Mouse (Mus musculus): Measurements from ENCODE around the gene Rab43.
A peak's percentile ranks its signal among the peaks of the same experiment; 100 is the strongest.

Gene Rab43

DNA sequence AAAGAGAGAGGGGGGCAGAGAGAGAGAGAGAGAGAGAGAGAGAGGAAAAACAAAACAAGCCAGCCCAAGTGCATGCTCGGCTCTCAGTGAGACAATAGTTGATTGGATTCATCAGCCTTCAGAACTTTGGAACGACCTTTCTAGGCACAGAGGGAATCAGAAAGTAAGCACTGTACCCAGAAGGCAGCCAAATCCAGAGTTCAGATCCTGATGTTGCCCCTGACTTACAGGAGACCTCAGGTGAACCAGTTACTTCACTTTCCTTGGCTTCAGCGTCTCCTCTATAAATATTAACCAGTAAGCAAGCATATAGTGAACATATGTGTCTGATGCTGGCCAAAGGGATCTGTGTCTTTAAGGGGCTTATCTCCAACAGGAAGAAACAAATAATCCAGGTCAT lies 3.4 kb downstream of the Rab43 start:
- no peak for DNase-seq

DNA sequence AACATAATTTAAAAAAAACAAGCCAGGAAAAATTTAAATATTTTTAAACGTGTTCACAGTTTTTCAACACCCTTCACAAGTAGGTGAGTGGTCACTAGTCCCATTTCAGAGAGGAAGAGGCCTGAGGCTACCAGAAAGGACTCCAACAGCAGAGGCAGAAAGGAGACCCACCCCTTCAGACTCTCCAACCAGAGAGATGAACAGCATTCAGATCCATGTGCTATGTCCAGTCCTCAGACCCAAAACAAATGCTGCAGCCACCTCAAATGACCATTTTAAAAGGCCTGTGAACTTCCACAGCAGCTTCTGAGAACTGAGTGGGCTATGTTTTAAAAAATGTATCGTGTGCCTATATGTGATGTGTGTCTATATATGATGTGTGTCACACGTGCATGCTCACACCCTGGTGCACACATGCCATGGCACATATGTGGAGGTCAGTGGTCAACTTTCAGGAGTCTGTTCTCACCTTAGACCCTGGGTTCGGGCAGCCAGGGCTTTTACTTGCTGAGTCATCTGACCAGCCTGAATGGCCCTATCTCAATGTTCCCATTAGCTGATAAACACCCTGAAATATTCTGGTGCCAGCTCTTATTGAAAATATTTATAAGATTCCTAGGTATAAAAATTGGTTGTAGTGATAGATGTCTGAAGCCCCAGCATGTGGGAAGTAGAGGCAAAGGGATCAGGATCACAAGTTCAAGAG lies 4.1 kb downstream of the Rab43 start:
- DNase-seq = no peak

DNA sequence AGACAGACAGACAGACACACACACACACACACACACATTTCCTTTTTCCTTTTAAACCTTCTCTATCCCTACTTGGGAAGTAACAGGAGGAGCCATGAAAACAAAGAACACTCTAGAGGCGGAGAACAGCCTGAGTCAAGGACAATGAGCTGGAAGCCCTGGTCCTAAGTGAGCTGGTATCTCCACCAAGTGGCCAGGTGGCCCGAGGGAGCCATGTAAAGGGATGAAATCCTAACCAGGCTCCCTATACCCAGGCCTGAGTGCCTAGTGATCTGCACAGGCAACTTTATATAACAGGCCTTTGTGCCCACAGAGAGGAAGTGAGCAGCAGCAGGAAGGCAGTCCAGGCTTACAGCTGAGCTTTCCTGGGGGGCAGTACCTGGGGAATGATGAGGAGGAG lies 5.1 kb downstream of the Rab43 start:
- no peak for DNase-seq

DNA sequence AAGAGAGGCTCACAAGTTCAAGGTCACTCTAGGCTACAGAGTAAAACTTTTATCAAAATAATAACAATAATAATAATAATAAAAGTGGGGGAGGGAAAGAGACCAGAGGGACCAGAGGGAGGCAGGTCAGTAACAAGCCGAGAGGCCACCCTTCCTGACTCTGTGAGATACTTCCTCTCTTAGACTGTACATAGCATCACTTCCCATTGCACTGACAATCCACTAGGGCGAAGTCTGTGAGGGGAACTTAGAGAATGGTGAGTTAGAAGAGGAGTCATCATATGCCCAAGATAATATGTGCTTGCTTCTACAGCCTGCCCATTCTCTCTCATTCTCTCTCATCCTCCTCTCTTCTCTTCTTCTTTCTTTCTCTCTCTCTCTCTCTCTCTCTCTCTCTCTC lies 5.9 kb downstream of the Rab43 start:
- no peak for DNase-seq

DNA sequence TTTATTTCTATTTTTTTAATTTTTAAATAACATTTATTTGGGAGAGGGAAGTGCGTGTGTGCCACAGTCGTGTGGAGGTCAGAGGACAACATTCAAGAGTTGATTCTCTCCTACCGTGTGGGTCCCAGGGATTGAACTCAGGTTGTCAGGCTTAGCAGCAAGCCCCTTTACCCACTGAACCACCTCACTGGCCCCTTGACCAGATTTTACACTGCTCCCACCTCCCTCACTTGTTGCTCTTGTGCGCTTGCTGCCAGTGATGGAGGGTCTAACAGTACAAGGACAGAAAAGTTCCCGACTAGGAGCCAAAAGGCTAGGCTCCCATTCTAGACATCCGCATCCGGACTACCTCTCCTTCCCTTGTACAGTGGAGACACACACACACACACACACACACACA lies 6.5 kb downstream of the Rab43 start:
- no peak for DNase-seq

DNA sequence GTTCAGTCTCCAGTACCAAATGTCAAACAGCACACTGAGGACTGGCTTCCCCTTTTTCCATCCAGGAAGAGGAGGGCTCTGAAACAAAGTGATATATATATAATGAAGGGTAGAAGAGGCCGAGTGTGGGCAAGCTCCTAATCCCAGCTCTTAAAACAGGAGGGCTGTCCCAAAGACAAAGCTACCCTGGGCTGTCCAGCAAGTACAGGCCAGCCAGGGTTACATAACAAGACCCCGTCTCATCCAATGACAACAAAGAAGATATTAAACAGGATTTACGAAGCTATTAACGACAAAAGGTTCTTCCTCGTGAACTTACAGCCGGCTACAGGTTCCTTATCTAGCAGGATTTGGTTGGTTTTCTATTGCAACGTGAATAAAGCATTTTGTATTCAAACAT lies 7.1 kb downstream of the Rab43 start:
- no peak for DNase-seq

DNA sequence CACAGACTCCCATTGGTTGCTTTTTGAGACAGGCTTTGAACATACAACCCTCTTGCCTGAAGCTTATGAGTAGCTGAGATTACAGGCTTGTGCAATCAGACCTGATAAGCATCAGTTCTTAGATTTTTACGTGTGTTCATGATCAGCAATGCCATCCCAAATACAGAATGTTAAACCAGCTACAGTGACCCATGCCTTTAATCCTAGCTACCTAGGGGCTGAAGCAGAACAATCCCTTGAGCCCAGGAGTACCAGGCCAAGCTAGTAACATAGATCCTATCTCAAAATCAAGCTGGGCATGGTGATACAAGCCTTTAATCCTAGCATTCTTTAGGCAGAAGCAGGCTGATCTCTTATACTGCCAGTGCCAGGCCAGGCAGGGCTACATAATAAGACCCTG lies 7.9 kb downstream of the Rab43 start:
- DNase-seq = no peak

DNA sequence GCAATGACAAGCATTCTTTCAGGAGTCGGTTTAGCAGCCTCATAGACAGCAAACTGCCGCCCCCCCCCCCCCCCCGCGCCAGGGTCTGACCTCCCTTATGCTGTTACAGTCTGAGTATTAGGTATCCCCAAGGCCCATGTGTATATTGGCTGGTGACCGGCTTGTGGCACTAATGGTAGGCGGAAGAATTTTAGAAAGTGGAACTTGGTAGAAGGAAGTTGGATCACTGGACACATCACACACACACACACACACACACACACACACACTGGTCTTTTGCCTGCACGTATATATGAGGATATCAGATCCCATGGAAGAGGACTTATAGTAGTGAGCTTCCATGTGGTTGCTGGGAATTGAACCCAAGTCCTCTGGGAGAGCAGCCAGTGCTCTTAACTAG lies 9.5 kb downstream of the Rab43 start:
- no peak for DNase-seq

DNA sequence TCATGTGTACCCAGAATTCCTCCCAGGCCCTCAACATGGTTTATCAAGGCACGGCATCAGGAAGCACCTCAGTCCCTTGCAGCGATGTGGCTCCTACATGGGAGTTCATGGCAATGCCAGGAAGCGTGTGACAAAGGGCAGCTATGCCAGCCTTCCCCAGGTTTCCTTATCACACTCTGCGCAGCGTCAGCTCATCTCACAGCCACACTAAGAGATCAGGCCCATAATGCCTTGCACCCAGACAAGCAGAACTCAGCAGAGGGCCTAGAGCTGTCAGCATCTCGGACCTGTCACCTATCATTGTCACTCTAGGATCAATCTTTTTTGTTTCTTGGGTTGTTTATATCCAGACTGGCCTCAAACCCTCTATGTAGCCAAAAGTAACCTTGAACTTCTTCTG lies 12.4 kb downstream of the Rab43 start:
- DNase-seq = no peak

DNA sequence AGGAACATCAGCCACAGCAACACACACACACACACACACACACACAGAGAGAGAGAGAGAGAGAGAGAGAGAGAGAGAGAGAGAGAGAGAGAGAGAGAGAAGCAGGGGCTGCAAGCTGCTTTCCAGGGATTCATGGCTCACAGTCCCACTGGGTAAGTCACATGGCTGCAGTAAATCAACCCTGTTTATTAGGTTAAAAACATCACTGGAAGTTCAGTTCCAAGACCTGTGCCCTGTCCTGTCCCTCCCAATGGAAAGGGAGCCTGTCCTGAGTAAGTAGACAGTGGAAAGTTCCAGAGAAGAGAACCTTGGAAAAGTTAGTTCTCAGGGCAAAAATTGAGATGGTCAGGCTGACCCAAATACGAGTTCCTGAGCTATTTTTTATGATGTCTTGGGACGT lies 14.6 kb downstream of the Rab43 start:
- no peak for DNase-seq

DNA sequence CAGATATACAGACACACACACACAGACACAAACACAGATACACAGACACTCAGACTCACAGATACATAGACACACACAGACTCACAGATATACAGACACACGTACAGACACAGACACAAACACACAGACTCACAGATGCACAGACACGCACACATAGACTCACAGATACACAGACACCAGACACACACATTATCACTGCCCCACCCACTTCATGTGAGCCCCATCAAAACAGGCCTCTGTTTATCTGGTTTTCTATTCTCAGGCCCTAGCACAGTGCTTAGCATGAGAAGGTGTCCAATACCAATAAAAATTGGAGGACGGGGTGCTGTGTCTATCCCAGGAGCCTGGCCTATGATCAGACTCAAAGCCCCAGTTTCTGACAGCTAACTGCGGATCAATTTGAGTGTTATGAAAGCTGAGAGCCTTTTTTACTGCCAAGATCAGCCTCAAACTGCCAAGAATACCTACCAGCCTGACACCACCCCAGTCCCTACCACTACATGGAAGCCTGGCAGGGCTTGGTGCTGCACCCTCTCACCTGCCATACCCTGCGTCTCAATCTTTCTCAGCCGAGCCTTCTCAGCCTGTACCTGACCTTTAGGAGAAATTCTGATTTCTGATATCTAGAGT lies 15.6 kb downstream of the Rab43 start:
- no peak for DNase-seq

DNA sequence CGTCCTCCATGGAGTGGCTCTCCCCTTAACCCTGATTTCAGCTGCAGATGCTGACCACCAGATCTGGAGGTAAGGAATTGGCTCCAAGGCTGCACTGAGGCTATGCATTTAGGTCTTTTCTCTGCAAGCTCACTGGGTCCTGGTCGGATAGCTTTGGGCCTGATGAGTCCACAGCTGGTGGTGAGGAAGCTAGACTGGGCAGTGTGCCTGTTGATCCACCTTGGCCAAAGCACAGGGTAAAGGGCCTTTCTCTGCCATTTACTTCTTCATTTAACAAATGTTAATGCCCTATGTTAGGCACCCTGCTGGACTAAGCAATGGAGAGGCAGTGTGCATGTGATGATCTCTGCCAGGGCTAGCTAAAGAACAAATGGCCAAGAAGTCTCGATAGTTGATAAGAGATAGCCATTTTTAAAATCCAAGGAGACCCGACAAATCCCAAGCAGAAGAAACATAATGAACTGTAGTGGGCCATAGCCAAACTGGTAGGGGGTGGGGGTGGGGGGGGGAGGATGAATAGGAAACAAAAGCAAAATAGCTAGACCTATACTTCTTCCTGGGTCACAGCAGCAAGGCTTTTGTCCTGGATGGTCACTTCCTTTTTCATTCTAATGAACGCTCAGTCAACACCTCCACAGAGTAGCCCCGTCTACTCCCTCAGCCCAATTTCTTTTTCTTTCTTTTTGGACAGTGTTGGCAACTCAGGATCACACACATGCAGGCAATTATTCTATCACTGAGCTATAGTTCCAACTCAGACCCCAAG lies 16.4 kb downstream of the Rab43 start:
- DNase-seq = peak; percentile 75

DNA sequence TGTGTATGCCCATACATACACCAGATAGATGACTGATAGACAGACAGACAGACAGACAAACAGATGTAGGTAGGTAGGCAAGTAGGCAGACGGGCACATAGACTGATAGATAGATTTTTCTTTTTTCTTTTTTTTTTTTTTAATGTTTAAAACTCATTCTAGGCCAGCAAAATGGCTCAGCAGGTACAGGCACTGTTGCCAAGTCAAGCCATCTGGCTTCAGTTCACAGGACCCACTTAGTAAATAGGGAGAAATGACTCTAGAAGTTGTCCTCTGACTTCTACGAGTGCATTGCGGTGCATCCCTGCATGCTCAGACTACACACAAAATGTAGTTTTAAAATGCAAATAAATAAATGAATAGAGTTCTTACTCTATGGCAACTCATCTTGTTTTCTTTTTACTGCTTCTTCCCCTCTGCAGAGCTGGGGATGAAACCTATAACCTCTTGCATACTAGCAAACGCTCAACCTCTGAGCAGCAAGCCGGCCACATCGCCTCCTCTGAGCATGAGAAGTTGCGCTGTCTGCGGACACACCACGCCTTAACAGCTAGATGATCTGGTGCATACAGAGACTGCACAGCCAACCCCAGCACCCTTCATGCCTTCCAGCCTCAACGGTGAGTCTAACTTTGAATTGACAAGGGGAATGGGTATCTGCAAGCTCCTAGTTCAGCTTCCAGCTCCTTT lies 18.0 kb downstream of the Rab43 start:
- DNase-seq = peak; percentile 84

DNA sequence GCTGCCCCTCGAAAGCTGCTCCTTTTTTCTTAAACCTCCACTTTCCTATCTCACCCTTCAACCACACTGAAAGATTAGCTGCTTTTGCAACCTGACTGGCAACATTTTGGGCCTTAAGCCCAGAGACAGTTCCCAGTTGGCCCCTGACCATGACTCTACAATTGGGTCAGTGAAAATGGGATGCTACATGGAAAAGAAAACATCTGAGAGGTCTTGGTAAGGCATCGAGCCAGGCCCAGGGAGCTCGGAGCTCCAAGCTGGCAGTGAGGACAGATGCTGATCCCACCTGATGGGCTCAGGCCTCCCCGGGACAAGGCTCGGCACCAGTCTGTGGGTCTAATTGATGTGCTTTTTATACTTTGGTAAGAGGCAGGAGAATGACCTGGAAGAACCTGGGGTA lies 20.1 kb downstream of the Rab43 start:
- peak; percentile 61 for DNase-seq

DNA sequence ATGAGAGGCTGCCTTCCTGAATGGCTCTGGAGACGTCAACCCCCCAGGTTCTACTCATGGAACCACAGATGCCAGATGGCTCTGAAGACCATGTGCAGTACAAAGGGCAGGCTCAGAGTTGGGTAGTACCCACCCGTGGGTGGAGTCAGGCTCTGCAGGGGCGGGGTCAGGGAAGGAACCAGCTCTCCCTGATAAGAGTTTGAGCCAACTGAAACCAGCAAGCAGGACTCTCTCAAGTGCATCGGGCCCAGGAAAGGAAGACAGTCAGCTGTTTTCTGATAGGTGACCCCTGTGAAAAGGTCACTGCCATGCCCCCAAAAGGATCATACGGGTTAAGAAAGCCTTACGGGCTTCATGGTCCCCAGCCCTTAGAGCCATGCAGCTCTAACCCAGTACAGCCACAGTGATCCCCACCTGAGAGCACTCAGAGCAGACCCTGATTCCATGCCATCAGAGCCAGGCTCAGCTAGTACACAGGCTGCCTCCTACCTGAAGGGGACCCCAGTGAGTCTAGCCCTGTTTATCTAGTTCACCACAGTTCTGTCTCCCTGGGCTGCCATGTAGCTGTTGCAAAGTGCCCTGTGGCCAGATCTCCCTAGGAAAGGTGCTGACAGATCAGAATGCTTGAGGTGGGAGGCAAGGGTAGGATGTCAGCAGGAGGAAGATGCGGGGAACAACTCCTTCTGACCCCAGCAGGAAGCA lies 21.0 kb downstream of the Rab43 start:
- peak; percentile 53 for DNase-seq

DNA sequence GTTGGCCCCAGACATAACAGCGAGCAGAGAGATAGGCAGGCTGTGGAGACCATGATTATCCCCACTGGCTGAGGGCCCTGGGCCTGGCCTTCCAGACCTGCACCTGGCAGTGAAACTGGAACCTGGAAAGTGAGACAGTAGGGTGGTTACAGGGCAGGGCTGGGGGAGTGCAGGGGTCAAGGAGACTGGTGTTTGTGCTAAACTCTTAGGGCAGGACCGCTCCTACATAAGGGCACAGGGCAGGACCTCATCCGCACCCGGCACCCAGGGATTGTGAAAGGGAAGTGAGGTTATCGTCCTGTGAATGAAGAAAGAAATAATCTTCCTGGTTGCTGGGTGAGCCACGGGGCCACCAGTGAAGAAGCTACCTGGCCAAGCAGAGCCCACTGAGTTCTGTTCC lies 22.2 kb downstream of the Rab43 start:
- DNase-seq = no peak

DNA sequence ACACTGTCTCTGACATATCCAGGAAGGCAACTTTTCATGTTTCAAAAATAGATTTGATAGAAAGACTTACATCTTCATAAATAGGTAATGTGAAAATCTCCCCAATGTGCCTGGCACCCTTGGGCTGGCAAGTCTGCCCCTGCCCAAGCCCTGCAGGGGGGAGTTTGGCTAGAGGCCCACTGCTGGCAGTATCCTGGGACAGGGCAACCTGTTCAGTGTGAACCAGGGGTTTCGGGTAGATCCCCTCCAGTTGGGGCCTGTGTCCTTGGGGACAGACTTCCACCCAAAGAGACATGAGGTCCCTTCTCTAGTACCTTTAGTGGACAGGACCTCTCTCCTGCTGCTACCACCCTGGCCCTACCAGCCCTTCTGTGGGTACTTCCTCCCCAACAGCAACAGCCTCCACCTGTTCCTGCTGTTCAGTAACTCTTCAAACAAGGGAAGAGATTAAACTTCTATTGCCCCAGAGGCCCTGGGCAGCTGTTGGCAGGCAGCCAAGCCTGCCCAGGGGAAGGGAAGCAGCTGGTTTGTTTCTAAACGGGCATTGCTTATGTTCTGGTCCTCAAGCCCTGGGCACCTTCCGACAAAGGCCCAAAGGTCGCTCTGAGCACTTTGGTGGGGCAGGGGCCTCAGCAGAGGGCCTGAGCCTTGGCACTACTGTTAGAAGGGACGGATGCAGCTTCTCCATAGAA lies 22.9 kb downstream of the Rab43 start:
- DNase-seq = no peak

DNA sequence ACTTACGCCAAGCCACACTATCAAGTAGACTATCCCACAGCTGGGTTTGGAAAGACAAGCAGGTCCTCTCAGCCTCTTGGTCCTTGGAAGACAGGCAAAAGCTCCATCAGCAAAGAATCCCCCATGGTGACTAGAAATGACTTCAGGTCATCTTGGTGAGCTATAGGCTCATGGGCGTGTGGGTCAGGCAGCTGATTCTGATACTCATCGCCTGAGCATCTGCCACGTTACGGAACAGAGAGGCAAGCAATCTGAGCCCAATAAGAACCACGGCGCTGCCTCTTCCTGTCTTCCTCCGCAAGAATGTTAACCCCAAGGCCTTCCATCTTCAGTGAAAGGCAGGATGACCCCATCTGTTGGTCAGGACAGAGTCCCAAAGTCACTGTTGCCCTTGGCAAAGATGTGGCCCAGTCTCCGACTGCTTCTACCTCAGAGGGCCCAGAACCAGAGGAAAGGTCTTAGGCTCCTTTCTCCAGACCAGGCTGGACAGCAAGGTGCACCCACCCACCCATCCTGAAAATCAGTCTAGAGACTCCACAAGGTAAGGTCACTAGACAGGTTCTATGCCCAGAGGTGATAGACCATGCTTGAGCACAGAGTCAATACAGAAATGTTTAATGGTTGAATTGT lies 23.6 kb downstream of the Rab43 start:
- DNase-seq = no peak

DNA sequence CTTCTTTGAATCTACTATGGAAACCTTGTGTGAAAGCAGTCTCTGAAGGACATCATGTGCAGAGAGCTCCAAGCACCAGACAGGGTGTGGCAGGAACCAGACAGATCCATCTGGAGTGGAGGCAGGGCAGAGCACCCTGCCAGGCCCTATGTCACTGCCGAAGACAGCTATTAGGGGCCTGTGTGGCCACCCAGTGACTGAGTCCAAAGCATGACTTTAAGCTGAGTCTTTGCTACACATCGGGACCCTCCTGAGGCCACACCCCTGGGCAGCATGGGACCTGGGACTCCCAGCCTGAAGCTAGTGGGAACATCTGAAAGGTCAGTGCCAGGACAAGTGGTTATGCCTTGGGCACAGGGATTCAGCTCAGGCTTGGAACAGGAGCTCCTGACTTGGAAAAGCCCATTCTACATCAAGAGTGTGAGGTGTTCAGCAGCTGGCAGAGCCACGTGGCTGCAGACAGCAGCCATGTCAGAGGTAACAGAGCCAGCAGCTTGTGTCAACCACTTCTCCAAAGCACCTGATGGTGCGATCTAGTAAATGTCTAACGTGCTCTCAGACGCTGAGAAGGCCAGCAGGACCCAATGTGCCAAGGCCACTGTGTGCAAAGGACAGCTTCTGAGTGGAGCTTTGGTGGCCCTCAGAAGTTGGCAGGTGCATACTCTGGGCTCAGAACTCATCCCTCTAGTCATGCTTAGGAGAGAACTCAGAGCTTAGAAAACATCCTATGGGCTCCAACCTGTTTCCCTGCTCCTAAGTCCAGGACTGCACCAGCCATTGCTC lies 24.7 kb downstream of the Rab43 start:
- DNase-seq = no peak

DNA sequence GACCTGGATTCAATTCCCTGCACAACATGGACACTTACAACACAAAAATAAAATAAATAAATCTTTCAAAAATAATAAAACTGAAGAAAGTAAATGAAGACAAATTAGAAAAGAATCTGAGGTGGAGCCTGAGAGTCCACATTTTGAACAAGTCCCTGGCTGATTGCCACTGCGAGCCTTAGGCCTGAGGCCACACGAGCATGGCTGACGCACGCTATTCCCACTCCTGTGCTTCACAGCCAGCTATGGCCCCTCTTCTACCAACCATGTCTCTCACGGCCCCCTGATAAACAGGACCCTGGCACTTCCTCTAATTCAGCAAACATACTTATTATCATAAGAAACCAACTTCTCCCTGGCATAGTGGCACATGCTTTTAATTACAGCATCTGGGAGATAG lies 25.3 kb downstream of the Rab43 start:
- DNase-seq = no peak

DNA sequence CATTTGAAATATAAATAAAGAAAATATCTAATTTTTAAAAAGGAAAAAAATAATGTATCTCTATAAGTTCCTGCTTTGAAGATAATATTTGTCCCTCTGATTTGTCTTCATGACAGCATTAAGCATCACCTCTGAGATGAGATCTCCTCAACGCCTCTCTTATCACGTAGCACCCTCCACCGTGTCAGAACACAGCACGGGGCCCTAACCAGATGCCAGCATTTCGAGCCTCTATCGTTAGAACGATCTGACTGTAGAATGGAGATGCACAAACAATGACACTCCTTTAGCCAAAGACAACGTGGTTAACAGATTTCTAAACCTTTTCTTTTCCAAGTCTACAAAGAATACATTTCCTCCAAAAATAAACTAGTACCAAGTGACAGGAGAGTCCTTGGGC lies 27.9 kb downstream of the Rab43 start:
- DNase-seq = no peak
